Mouse (Mus musculus) frontal cortex, postnatal 14 days (tissue): ENCODE measurements around the gene Ap1ar.
A peak's percentile ranks its signal among the peaks of the same experiment; 100 is the strongest.

Source experiments
- DNase-seq, 2 experiments: peaks; one replicate each; pipeline ENCODE4 v3.0.0; 2022; ENCODE audit warnings: low spot score in 2 of 2

The Ap1ar gene

GRCm38 (mm10) chr3:127837154-127837865 lies at the start of gene Ap1ar:
Ap1ar (minus strand) TSS chr3:127837523.
- peak; percentile 92 to 94 for DNase-seq

- no peak for DNase-seq
Observed at GRCm38 (mm10) chr3:127881684-127882083, 44.4 kb upstream of the Ap1ar start.

GRCm38 (mm10) chr3:127879968-127880367 lies 42.6 kb upstream of the Ap1ar start:
- no peak for DNase-seq

- DNase-seq: no peak
Observed at GRCm38 (mm10) chr3:127875509-127875908, 38.2 kb upstream of the Ap1ar start.

- no peak for DNase-seq
Observed at GRCm38 (mm10) chr3:127875059-127875458, 37.7 kb upstream of the Ap1ar start.

- DNase-seq: no peak
Observed at GRCm38 (mm10) chr3:127874254-127874883, 37.0 kb upstream of the Ap1ar start.

GRCm38 (mm10) chr3:127871575-127871974 lies 34.3 kb upstream of the Ap1ar start:
- no peak for DNase-seq

GRCm38 (mm10) chr3:127868880-127869279 lies 31.6 kb upstream of the Ap1ar start:
- no peak for DNase-seq

- DNase-seq: no peak
Observed at GRCm38 (mm10) chr3:127868046-127868758, 30.9 kb upstream of the Ap1ar start.

- no peak for DNase-seq
Observed at GRCm38 (mm10) chr3:127864242-127864641, 26.9 kb upstream of the Ap1ar start.

GRCm38 (mm10) chr3:127863571-127863970 lies 26.2 kb upstream of the Ap1ar start:
- no peak for DNase-seq

- DNase-seq: no peak
Observed at GRCm38 (mm10) chr3:127862479-127862878, 25.2 kb upstream of the Ap1ar start.

GRCm38 (mm10) chr3:127861340-127861739 lies 24.0 kb upstream of the Ap1ar start:
- no peak for DNase-seq

- peak; percentile 43 to 63 for DNase-seq
Observed at GRCm38 (mm10) chr3:127853431-127854206, 16.3 kb upstream of the Ap1ar start.

- no peak for DNase-seq
Observed at GRCm38 (mm10) chr3:127852722-127853121, 15.4 kb upstream of the Ap1ar start.

GRCm38 (mm10) chr3:127850776-127851646 lies 13.7 kb upstream of the Ap1ar start:
- DNase-seq: no peak

- DNase-seq: no peak
Observed at GRCm38 (mm10) chr3:127849922-127850321, 12.6 kb upstream of the Ap1ar start.

- DNase-seq: no peak
Observed at GRCm38 (mm10) chr3:127848088-127848808, 10.9 kb upstream of the Ap1ar start.

- DNase-seq: no peak
Observed at GRCm38 (mm10) chr3:127843941-127844327, 6.6 kb upstream of the Ap1ar start.

GRCm38 (mm10) chr3:127843324-127843940 lies 6.1 kb upstream of the Ap1ar start:
- no peak for DNase-seq
